Mouse (Mus musculus): ENCODE data around the gene Pin1.
"Not testable (repeated sequence)": the region's sequence is repeated elsewhere in the genome, so short reads cannot be mapped to it uniquely, and the experiment has no call there.

Gene Pin1

DNA sequence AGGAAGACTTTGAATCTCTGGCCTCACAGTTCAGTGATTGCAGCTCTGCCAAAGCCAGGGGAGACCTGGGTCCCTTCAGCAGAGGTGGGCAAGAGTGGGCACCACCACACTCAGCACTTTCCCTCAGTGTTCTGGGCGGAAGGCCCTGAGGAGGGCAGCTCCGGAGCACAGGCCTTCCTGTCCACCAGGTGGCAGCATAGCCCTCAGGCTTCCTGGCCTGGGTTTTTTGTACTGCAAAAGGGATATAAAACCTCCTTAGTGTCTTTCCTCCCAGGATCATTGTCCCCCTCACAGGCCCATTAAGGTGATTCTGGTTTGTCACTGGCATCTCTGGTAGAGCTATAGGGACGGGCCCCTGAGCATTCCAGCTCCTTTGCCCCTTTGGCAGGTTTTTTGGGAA, 10.4 kb downstream of the Pin1 start:
- DNase-seq (ENCODE audit: low spot score in 2 of 2): peak in 1 of 2 experiments; percentile 75

DNA sequence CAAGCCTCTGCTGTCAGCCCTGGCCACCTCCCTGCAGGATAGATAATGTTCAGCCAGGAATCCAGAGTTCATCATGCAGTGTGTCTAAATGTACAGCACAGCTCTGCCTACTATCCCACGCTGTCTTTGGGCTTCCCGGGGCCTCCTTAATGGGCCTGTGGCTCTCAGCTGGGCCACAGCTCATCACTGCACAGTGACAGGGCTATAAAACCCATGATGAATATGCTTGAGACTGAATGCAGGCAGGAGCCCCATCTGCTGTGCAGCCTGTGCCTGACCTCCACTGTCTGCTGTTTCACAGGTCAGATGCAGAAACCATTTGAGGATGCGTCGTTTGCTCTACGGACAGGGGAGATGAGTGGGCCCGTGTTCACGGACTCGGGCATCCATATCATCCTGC, 11.0 kb downstream of the Pin1 start:
- no peak for DNase-seq (ENCODE audit: low spot score in 2 of 2)

GRCm38 (mm10) chr9:20663956-20664355, 12.1 kb downstream of the Pin1 start:
- no peak for DNase-seq (ENCODE audit: low spot score in 2 of 2)

- DNase-seq (ENCODE audit: low spot score in 2 of 2): no peak
These were observed 12.5 kb downstream of the Pin1 start for GRCm38 (mm10) chr9:20664366-20664765.

- DNase-seq (ENCODE audit: low spot score in 2 of 2): no peak
These were observed 13.2 kb downstream of the Pin1 start for GRCm38 (mm10) chr9:20664982-20665637.

DNA sequence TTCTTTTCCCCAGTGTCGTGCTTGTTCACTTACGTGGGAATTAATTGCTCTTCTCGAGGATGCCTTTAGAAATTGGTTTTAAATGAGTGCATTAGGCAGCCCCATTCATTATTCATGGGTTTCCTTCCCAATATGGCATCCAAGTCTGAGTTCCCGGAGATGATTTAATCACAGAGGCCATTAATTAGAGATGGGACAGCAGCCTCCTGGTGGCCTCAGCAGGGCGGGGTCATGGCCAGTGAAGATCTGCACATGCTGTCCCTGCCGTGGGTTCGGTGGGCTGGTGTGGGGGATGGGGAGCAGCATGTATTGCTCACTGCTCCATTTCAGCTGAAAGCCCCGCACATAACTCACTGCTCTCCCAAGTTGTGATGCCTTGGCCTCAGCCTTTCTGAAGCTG, 14.0 kb downstream of the Pin1 start:
- DNase-seq (ENCODE audit: low spot score in 2 of 2): no peak

DNA sequence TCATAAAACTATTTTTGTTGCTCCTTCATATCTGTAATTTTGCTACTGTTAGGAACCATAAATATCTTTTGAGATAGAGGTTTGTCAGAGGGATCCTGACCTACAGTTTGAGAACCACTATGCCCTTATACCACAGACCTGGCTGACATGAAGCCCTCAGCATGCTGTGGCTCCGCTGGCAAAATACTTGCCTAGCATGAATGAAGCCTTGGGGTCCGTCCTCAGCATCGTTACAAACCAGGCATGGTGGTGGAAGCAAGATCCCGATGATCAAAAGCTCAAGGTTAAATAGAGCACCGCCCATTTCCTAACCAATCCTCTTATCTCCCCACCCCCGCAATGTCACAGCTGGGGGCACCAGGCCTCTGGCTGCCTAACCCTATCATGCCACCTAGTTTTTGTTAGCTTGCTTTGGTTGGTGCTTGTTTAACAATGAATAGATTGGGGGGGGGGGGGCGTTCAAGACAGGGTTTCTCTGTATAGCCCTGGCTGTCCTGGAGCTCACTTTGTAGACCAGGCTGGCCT, 14.7 kb downstream of the Pin1 start:
- no peak for DNase-seq (ENCODE audit: low spot score in 2 of 2)

DNA sequence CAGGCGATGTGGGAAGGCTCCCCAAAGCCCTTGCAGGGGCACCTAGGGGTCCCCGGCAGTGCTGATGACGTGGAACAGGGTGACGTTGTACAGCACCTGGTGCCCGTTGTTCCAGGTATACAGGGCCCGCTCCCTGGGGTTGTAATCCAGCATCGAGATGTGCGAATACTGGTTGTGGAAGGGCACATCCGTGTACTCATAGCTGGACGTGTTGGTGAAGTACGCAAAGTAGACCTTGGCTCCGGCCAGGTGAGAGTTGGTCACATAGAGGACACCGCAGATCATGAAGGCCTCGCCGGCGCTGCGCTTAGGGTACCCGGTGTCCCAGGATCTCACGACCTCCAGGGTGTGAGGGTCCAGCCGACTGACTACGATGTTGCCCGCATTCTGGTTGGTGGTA, 16.2 kb downstream of the Pin1 start:
- no peak for DNase-seq (ENCODE audit: low spot score in 2 of 2)

DNA sequence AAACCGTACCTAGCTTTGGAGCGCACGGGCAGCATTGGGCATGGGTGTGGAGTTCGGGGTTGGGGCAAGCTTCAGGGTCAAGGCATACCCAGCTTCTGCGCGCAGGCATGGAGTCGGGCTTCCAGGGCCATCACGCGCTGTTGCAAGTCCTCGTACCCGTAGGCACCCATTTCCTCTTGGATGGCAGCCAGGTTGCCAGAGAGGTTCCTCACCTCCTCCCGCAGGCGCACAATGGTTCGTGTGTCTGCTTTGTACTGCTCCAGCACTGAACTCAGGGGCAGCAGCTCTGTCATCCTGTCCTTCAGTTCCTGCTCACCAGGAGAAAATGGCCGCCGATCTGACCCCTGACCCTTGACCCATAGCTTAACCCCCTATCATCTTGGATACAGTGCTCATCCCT, 20.2 kb downstream of the Pin1 start:
- DNase-seq (ENCODE audit: low spot score in 2 of 2): no peak

DNA sequence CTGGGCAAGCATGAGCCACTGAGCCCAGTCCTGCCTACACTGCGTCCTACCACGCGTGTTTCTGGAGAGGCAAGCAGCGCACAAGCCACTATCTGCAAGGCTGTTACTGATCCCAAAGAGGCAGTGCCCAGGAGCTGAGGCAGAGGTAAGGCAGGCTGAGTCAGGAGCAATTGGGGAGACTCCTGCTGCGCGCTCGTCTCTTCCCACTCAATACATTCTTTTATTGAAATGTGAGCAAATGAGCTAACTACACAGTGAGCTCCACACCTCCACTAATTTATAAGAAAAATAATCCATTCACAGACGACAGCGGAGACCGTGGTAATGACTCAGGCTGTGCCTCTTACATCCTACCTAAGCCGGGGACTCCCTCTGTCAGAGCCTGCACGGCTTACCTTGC, 26.0 kb downstream of the Pin1 start:
- DNase-seq (ENCODE audit: low spot score in 2 of 2): no peak

DNA sequence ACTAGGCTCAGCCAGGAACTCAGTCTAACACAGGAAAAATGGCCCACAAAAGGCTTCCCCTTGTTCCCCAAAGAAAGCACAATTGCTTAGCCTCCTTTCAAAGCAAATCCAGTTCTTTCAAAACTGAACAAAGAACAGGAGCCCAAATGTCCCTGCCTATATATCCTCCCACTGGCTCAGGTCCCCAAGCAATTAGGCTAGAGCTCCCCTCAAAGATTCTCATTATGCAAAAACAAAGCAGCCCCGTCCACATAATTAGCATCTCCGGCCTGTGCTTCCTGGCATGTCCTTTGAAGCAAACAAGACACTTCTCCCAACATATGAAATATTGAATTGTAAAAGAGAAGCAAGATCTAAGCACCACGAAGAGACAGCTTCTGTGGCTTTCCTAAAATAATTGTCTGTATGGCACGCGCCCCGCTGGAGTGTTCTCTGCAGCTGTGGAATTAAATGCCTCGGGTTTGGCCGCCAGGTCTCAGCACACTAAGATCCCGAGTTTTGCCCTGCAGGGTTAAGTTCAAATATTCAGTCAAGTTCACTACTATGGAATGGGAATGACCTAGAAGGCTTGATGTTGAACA, 28.6 kb downstream of the Pin1 start:
- no peak for DNase-seq (ENCODE audit: low spot score in 2 of 2)

- no peak for DNase-seq (ENCODE audit: low spot score in 2 of 2)
These were observed 29.9 kb downstream of the Pin1 start for GRCm38 (mm10) chr9:20681546-20682388.

DNA sequence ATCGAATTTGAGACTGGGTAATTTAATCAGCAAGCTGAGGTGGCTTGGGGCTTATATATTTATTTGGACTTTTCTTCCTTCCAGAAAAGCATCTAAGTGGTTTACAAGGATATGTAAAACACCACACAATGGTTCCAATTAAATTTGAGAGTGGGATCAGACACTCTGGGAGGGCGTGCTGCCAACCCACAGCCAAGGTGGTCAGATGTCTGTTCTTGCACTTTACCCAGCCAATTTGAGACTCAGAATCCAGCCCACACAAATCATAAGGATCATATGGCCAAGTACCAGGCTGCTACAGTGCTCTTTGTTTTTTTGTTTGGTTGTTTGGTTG, 30.5 kb downstream of the Pin1 start:
- DNase-seq (ENCODE audit: low spot score in 2 of 2): no peak

DNA sequence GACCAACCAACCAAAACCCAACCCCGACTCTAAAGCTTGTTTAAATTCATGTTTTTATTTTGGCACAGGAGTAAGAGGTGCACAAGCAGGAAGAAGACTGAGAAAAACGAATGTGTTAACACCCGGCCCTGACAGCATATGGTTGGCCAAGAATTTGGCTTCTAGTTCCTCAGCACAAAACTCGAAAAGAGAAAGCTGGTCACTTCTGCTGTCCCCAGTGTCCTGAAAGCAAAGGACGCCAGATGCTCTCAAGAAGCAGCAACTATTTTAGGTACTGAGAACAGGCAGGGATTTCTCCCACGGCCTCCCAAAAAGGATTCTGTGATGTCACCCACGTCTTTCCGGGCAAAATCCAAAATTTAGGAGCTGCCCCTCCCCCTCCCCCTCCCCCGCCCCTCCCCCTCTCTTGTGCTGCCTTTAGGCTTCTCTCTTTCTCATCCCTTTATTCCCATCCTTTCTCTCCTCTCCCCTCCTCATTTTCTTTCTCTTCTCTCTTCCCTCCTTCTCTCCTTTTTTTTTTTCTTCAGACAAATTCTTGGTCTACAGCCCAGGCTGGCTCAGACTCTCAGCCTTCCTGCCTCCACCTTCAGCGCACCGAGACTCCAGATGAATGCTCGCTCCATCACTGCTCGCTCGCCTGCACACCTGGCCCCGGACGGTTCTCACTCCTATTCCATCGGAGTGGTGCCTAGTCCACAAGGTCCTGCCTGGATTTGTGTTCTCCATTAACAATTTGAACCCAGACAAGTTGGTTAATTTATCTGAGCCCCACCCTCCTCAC, 33.4 kb downstream of the Pin1 start:
- DNase-seq (ENCODE audit: low spot score in 2 of 2): no peak

DNA sequence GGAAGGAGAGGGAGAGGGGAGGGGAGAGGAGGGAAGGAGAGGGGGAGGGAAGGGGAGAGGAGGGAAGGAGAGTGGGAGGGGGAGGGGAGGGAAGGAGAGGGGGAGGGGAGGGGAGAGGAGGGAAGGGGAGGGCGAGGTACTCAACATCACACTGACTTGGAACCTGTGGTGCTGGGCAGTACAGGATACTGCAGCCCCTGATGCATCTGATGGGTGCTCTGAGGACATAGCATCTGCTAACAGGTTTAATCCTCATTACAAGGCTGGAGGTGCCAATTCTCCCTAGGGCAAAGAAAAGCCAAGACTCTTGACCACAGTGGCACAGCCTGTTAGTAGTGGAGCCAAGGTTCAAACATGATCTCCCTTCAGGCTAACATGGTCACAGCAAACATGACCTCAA, 37.5 kb downstream of the Pin1 start:
- DNase-seq (ENCODE audit: low spot score in 2 of 2): no peak

DNA sequence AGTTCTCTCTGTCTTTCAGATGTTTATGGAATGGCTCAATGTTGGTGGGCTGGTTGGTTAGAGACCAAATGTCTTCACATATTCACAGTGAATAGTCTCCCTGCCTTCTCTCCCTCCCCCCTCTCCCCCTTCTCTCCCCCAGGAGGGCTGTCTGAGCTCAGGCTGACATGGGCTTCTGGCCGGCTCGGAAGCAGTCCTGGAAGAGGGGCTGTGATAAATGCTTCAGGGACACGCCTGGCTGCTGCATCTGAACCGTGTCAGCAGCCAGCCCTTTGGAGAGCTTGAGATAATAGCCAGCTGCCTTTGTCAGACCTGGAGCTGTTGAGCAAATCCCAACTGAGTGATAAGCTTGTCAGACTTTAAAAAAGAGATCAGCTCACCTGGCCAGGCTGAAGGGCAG, 38.0 kb downstream of the Pin1 start:
- DNase-seq (ENCODE audit: low spot score in 2 of 2): no peak

DNA sequence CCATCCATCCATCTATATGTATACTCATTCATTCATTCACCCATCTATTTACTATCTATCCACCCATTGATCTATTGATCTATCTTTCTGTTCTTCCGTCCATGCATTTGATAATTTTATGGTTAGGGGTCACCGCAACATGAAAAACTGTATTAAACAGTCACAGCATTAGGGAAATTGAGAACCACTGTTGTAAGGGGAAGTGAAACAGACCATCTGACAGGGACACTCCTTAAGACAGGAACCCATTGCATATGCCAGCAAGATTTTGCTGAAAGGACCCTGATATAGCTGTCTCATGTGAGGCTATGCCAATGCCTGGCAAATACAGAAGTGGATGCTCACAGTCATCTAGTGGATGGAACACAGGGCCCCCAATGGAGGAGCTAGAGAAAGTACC, 38.6 kb downstream of the Pin1 start:
- not testable (repeated sequence) for DNase-seq (ENCODE audit: low spot score in 2 of 2)

- no peak for DNase-seq (ENCODE audit: low spot score in 2 of 2)
These were observed 41.0 kb downstream of the Pin1 start for GRCm38 (mm10) chr9:20692863-20693262.

- no peak for DNase-seq (ENCODE audit: low spot score in 2 of 2)
These were observed 42.9 kb downstream of the Pin1 start for GRCm38 (mm10) chr9:20694721-20695235.

GRCm38 (mm10) chr9:20696107-20696712, 44.3 kb downstream of the Pin1 start:
- no peak for DNase-seq (ENCODE audit: low spot score in 2 of 2)

DNA sequence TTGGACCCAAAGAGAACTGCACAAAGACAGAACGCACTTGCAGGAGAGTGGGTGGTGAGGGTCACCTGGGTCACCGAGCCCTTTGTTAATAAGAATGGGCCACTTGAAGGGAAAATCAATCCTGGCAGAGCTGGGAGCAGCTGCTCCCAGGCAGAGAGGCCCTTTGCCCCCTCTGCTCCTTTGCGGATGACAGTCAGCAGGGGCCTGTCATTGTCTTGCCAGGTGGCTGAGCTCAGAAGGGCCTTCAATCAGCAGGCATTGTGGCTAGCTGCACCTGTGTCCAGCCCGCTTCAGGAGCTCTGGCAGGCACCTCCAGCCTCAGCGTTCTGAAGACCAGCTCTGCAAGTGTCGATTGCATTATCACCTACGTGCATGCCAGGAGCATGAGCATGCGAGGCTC, 45.6 kb downstream of the Pin1 start:
- no peak for DNase-seq (ENCODE audit: low spot score in 2 of 2)

Data from urinary bladder, postnatal 4 days (tissue).